Mouse (Mus musculus): ENCODE results near the gene Cbs. TPM values are rescaled to one million over a fixed set of nuclear protein-coding genes. Genes with fewer than 3 reads are reported as not detected.
"Not testable (repeated sequence)": the region's sequence is repeated elsewhere in the genome, so short reads cannot be mapped to it uniquely, and the experiment has no call there.

The Cbs gene
- polyA plus RNA-seq, 1 experiment from 2014 or later = 5.2 TPM

DNA sequence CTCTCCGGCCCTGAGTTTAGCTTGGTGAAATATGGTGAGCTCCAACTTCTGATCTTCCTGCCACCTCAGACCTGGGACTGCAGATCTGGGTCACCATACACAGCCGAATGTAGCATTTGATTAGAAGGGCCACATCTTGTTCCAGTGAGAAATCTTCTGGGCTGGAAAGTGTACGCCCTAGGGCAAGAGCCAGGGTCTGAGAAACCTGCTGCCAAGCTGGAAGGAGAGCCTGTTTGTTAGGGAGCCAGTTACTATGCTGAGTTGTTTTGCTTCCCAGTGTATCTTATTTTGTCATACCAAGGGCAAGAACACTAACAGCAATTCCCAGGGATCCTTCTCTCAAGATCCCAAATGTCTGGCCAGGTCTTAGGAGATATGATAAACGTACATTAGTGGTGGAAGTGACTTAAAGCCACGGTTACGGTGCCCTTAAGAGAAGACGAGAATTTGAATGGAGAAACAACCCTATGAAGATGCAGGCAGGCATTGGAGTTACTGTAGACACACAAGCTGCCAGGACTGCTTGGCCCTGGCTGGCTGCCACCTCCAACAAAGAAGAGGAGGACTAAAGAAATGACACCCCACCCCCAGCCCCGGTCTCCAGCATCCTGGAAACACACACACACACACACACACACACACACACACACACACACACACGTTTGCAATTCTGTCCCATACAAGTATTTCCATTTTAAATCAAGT lies 980 bp upstream of the Cbs start:
- Histone ChIP-seq H3K27me3 (replicated peaks) (peaks cover 22% of the 10 kb centered on the region; the same call in 1 of the 2 replicates), H3K9me3 (no peaks in the 10 kb centered on the region), H3K9ac (no peak overlapping the region), H3K4me3 (no peak overlapping the region), H3K4me2 (no peak overlapping the region), H3K27ac (peak overlapping the region; percentile 52), H3K4me1 (peaks cover 15% of the 10 kb centered on the region), H3K36me3 (replicated peaks) (no peaks in the 10 kb centered on the region)
- 60% methylated on average over 9 of the region's 9 CpGs for WGBS
- no peak for ATAC-seq (replicated peaks)

DNA sequence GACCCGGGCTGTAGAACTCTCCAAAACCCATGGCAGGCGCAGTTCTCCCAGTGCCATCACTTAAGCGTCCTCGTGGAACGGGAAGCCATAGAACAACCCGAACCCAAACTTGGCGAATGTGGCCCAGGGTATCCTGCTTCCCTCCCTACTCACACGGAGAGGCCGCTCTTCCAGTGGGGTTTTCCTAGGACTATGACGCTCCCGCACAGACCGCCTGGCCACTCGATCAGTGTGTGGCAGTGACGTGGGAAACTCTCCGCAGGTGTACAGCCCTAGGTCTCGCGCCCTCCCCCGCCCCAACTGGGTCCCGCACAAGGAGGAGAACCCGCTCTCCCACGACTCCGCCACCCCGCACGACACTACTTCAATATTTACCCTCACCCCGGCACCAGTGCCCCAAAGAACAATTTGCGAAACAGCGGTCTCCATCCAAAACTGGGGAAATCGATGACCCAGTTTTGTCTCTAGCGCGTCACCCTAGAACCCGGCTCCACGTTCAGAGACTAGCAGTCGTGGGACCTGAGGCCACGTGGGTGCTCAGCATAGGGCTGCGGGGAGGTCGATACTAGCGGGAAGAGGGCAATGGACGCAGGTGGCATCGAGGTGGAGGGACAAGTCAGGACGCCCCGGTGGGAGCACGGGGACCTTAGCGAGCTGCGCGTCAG lies 629 bp downstream of the Cbs start:
- H3K4me3 ChIP-seq = peak overlapping the region; percentile 49
- peaks cover 22% of the 10 kb centered on the region; the same call in 1 of the 2 replicates for H3K27me3 ChIP-seq (replicated peaks)
- no peak overlapping the region for H3K27ac ChIP-seq
- WGBS = 5% methylated on average over 45 of the region's 45 CpGs
- ATAC-seq (replicated peaks) = peak; percentile 60
- H3K4me1 ChIP-seq = peaks cover 15% of the 10 kb centered on the region
- peak overlapping the region; percentile 97 for H3K4me2 ChIP-seq
- H3K9ac ChIP-seq = peak overlapping the region; percentile 33
- H3K9me3 ChIP-seq = no peaks in the 10 kb centered on the region
- H3K36me3 ChIP-seq (replicated peaks) = no peaks in the 10 kb centered on the region

DNA sequence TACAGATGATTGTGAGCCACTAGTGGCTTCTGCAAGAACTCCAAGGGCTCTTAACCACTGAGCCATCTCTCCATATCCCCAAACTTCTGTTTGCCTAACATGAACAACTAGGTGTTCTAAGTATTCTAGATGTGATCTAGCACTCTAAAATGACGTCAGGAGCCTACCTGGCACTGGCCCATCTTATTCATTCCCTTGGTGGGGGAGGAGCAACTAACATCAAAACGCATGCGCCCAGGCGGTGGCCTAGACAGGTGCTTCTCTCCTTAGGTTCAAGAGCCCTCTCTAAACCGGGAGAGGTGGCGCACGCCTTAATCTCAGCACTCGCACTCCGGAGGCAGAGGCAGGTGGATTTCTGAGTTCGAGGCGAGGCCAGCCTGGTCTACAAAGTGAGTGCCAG lies 1.3 kb downstream of the Cbs start:
- 68% methylated on average over 11 of the region's 11 CpGs for WGBS
- peak overlapping the region; percentile 97; the same call in 1 of the 2 replicates for H3K4me2 ChIP-seq
- no peak overlapping the region for H3K4me3 ChIP-seq

DNA sequence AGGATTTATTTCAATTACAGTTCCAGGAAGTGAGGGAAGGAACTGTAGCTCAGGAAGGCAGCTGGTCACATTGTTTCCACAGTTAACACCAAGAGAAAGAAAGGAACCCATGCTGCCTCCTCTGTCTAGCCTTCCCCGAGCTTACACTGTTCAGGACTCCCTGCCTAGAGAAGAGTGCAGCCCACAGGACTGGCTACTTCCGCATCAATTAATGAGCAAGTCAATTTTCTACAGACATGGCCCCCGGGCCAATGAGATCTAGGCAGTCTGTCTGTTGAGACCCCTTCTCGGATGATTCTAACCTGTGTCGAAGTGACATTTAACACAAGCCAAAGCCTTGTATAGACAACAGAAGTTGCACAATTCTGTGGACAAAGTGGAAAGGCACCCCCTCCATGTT lies 2.1 kb downstream of the Cbs start:
- Histone ChIP-seq H3K4me2 (no peak overlapping the region), H3K9ac (no peak overlapping the region), H3K27ac (no peak overlapping the region), H3K36me3 (replicated peaks) (no peaks in the 10 kb centered on the region), H3K27me3 (replicated peaks) (peaks cover 22% of the 10 kb centered on the region; the same call in 1 of the 2 replicates), H3K4me3 (no peak overlapping the region), H3K4me1 (peaks cover 15% of the 10 kb centered on the region), H3K9me3 (no peaks in the 10 kb centered on the region)
- WGBS = 71% methylated on average over 5 of the region's 5 CpGs
- no peak for ATAC-seq (replicated peaks)

More for the DNA sequence above, 1.3 kb downstream of the Cbs start:
- Histone ChIP-seq H3K27ac (no peak overlapping the region), H3K9me3 (no peaks in the 10 kb centered on the region), H3K4me1 (peaks cover 15% of the 10 kb centered on the region), H3K9ac (no peak overlapping the region), H3K36me3 (replicated peaks) (no peaks in the 10 kb centered on the region), H3K27me3 (replicated peaks) (peaks cover 22% of the 10 kb centered on the region; the same call in 1 of the 2 replicates)
- no peak for ATAC-seq (replicated peaks)

DNA sequence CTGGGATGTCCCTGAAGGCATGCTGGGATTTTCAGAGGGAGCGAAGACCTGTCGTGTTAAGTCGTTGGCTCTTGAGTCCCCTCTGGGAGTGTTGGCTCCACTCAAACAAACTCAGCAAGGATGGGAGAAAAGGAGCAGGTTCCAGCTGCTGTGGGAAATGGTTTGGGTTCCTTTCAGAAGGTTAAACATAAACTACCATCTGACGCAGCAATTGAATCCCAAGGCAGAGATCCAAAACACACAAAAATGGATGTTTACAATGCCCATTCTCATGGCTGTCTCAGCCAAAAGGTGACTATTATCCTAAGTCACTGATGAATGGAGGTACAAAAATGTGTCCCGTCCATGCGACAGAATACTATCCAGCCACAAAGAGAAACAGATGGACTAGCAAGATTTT lies 4.0 kb downstream of the Cbs start:
- H3K4me3 ChIP-seq = no peak overlapping the region
- no peak for ATAC-seq (replicated peaks)
- no peak overlapping the region for H3K9ac ChIP-seq
- H3K27ac ChIP-seq = no peak overlapping the region
- peaks cover 22% of the 10 kb centered on the region; the same call in 1 of the 2 replicates for H3K27me3 ChIP-seq (replicated peaks)
- no peak overlapping the region for H3K4me2 ChIP-seq
- 86% methylated on average over 6 of the region's 6 CpGs for WGBS
- H3K4me1 ChIP-seq = peaks cover 15% of the 10 kb centered on the region
- H3K9me3 ChIP-seq = no peaks in the 10 kb centered on the region
- no peaks in the 10 kb centered on the region for H3K36me3 ChIP-seq (replicated peaks)

DNA sequence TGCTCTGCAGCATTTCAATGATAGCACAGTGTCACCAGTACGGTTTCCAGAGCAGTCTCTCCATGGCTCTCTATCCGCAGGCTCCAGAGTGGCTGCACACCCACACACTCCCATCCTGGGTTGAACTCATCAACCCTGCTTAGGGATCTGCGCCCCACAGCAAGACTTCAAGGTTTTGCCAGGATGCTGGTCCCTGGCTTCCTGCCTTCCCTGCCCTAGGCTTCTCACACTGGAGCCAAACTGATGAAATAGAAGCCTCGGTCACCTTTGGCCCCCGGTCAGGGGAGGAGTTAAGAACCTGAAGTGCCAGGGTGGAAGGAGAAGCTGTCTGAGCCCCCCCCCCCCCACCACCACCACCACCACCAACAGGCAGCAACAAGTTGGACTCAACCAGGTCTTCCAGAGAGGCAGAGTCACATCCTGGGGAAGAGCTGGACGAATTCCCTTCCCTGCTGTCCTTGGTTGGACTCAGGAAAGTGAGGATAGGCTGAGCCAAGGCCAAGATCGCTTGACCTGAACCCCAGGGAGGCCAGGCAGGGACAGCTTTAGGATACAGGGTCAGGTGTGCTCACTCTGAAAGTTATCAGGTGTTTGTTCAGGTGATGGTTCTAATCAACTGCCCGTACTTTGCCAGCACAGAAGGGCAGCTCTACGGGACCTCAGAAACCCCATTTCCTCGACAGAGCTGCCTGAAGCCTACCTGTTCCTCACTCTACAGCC lies 5.8 kb downstream of the Cbs start:
- peaks cover 10% of the 10 kb centered on the region; the same call in 1 of the 2 replicates for H3K27me3 ChIP-seq (replicated peaks)
- H3K36me3 ChIP-seq (replicated peaks) = no peaks in the 10 kb centered on the region
- no peak for ATAC-seq (replicated peaks)
- peaks cover 2% of the 10 kb centered on the region for H3K4me1 ChIP-seq
- no peak overlapping the region for H3K4me3 ChIP-seq
- H3K9ac ChIP-seq = no peak overlapping the region
- H3K27ac ChIP-seq = no peak overlapping the region
- 84% methylated on average over 10 of the region's 10 CpGs for WGBS
- no peaks in the 10 kb centered on the region for H3K9me3 ChIP-seq
- H3K4me2 ChIP-seq = no peak overlapping the region

DNA sequence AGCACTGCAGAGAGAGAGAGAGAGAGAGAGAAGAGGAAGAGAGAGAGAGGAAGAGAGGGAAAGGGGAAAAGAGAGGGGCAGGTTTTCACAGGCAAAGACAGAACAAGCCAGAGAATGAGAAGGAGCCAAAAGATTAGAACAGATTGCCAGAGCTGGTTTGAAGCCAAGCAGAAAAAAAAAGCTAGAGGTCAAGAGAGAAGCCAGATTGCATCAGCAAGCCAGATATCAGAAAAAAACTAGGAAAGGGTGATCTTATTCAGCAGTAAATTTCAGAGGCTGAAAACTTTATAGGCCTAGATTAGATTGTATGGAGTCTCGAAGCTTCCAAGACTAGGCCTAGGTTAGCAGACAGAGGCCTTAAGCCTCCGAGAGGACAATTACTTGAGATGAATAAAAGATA lies 9.1 kb downstream of the Cbs start:
- Histone ChIP-seq H3K4me1 (no peaks in the 10 kb centered on the region), H3K9ac (no peak overlapping the region), H3K36me3 (replicated peaks) (no peaks in the 10 kb centered on the region), H3K4me3 (no peak overlapping the region), H3K27ac (no peak overlapping the region), H3K27me3 (replicated peaks) (no peaks in the 10 kb centered on the region), H3K9me3 (no peaks in the 10 kb centered on the region), H3K4me2 (no peak overlapping the region)
- ATAC-seq (replicated peaks) = no peak
- WGBS = 91% methylated on average over 2 of the region's 2 CpGs

DNA sequence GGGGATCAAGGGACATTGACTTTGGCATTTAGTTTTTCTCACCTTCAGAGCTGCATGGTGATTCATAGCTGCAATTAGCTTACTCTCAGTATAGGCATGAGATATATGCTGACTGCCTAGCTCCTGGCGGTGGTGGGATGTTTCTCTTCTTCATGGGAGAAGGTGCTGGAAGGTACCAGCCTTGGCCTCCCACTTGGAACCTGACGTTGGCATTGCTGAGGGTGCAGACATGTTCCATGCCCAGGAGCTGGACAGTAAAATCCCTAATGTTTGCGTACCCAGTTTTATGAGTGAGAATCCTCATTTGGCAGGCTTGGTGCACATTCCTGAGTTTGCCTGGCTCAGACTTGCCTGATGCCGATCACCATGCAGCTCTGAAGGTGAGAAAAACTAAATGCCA lies 13.9 kb downstream of the Cbs start:
- H3K9me3 ChIP-seq = no peaks in the 10 kb centered on the region
- H3K4me3 ChIP-seq = no peak overlapping the region
- H3K36me3 ChIP-seq (replicated peaks) = no peaks in the 10 kb centered on the region
- no peak overlapping the region for H3K9ac ChIP-seq
- no peak for ATAC-seq (replicated peaks)
- H3K4me2 ChIP-seq = no peak overlapping the region
- H3K27ac ChIP-seq = no peak overlapping the region
- no peaks in the 10 kb centered on the region for H3K27me3 ChIP-seq (replicated peaks)
- no peaks in the 10 kb centered on the region for H3K4me1 ChIP-seq
- 93% methylated on average over 4 of the region's 4 CpGs for WGBS

DNA sequence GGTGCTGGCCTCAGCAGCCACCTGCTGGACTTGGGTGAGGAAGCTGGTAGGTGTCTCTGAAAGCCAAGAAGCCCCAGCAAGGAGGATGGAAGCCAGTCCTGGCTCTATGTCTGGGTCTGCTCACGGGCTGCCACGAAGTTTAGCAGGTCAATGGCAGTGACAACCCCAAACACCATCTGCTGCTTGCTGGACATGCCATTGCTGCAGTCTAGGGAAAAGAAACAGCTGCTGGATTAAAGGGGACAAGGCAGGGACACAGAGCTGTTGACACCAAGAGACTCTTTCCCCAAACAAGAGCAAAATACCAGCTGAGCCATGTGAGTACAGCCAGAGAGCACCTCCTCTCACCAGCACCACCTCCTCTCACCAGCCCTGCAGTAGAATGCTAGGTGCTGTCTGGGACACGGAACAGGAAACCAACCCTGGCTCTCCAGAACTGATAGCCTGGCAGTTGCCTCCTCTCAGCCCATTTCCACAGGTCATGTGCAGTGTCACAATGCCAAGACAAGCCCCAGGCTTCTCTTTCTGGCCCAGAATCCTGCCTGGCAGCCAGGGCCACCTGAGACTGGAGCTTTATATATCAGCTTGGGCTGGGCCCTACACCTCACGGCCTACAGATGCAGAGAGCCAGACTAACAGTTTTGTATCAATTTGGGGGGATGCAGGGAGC lies 23.8 kb downstream of the Cbs start:
- Histone ChIP-seq H3K27me3 (replicated peaks) (no peaks in the 10 kb centered on the region), H3K27ac (no peak overlapping the region), H3K4me1 (no peaks in the 10 kb centered on the region), H3K9me3 (no peaks in the 10 kb centered on the region), H3K4me3 (no peak overlapping the region), H3K9ac (no peak overlapping the region), H3K4me2 (no peak overlapping the region), H3K36me3 (replicated peaks) (no peaks in the 10 kb centered on the region)
- ATAC-seq (replicated peaks) = no peak
- 83% methylated on average over 4 of the region's 4 CpGs for WGBS

DNA sequence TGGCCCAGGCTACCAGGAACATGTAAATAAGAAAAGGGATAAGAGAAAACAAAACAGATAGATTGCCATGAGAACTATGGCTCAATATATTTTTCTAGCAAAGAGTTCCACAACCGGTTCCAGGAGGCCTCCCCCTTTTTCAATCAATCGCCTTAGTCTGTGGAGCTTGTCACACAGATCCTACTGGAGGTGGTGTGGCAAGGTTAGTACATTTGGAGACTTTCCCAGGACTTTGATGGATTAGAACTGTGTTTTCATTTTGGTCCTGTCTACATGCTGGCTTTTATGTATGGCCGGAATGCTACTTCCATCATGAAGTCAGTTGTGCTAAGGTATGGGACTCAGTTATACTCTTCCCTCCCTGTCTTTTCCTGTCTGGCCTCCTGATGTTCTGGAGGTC lies 27.1 kb downstream of the Cbs start:
- H3K4me3 ChIP-seq = no peak overlapping the region
- no peak overlapping the region for H3K9ac ChIP-seq
- no peak overlapping the region for H3K27ac ChIP-seq
- 0 out of 2 replicates have a peak, but pooled peaks cover under 1% of the 10 kb centered on the region for H3K36me3 ChIP-seq (replicated peaks)
- no peak overlapping the region for H3K4me2 ChIP-seq
- H3K27me3 ChIP-seq (replicated peaks) = no peaks in the 10 kb centered on the region
- no peak for ATAC-seq (replicated peaks)
- no peaks in the 10 kb centered on the region for H3K4me1 ChIP-seq
- H3K9me3 ChIP-seq = no peaks in the 10 kb centered on the region
- 94% methylated on average over 3 of the region's 3 CpGs for WGBS

DNA sequence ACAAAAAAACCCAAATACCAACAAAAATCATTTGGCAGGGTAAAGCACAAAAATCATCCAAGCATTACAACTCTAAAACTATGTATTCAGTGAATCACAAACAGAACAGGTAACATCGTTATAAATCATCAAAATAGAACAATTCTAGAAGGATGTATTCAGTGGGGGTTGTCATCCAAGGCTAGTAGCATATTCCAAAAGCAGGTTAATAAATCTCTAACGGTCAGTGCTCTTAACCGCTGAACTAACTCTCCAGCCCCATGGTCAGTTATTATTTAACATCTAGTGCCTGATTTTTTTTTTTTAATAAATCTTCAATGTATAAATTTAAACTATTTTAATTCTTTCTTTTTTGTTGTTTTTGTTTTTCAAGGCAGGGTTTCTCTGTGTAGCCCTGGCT lies 27.9 kb downstream of the Cbs start:
- not testable (repeated sequence) for H3K27me3 ChIP-seq (replicated peaks); H3K4me2 ChIP-seq; H3K27ac ChIP-seq; H3K9ac ChIP-seq; ATAC-seq (replicated peaks); H3K4me1 ChIP-seq; H3K9me3 ChIP-seq; H3K36me3 ChIP-seq (replicated peaks); H3K4me3 ChIP-seq
- WGBS = 93% methylated on average over 3 of the region's 3 CpGs

Data from midbrain, embryonic 15.5 days (tissue).